Mouse (Mus musculus) erythroblast, embryonic 14.5 days (primary cell): ENCODE results near the gene 6430531B16Rik.

Experiments
- GATA1 ChIP-seq: IDR thresholded peaks from 2 replicates; pipeline ENCODE4 v1.6.1; 2012; ENCODE audit warnings: low read length, inconsistent platforms, mixed read lengths
- TAL1 ChIP-seq: IDR thresholded peaks from 3 replicates; pipeline ENCODE4 v1.6.1; 2012; ENCODE audit warnings: low read length, inconsistent platforms, mixed read lengths

DNA sequence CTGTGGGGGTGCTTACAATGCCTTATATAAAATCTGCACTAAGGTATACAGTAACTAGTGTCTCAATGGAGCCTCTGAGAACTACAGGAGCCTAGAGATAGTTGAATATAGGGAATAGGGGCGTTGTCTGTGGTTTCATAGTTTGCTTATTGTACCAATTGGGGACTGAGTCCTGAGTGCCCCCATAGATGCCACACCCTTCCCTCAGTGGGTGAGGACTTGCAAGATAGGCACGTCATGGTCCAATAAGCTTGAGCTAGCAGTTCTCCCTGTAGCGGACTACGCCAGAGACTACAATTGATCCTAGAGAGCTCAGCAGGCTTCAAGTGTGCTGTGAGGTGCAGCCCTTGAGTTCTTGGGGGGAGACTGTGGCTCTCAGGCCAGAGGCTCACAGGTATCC, 23.1 kb downstream of the 6430531B16Rik start:
- no peak for TF ChIP-seq TAL1
- TF ChIP-seq GATA1 = no peak
